Mouse (Mus musculus): ENCODE measurements around the gene Kcnj16. TPM values are rescaled to one million over a fixed set of nuclear protein-coding genes. Genes with fewer than 3 reads are reported as not detected.

Gene Kcnj16
- polyA plus RNA-seq (2014; fragmentation: Nextera tagmentation; extraction: Ambion mirVana), result 0.53 and 0.87 TPM in 2 replicates

DNA sequence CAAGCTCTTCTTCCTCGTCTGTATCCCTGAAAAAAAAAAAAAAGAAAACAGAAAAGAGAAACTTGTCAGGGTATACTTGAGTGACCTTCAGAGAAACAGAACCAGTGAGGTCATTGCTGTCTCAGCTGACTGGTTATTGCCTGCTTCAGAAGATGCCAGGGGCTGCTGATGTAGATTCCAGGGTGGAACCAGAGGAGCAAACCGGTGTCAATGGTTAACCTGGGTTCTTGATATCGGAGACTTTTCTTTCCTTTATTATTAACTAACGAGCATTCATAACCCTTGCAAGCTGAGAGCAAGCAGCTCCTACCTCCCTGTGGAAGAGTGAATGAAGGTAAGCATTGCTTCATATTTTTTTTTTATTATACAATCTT lies at the start of gene Kcnj16:
Gene Kcnj16, plus strand, starts transcription at position 272 of the 374 bp plus-strand sequence.
- Histone ChIP-seq H3K27ac (replicated peaks; ENCODE audit: low read depth, low read length) (no peak within 1 kb of the TSS), H3K4me3 (replicated peaks; ENCODE audit: low read depth, low read length) (no peak within 1 kb of the TSS), H3K9ac (replicated peaks; ENCODE audit: low read length) (no peak within 1 kb of the TSS), H3K36me3 (ENCODE audit: control insufficient read depth, insufficient read depth, low read length) (no peaks in the 10 kb centered on the region), H3K9me3 (ENCODE audit: control insufficient read depth, low read length) (no peaks in the 10 kb centered on the region), H3K4me1 (ENCODE audit: control insufficient read depth, insufficient read depth, low read length) (no peaks in the 10 kb centered on the region), H3K4me2 (ENCODE audit: low read length) (no peak within 1 kb of the TSS), H3K27me3 (ENCODE audit: control insufficient read depth, insufficient read depth, low read length) (no peaks in the 10 kb centered on the region)
- ATAC-seq (ENCODE audit: low FRiP score, low TSS enrichment) (no peak), DNase-seq (no peak)
- WGBS, result 80% methylated on average over 4 of the region's 4 CpGs

DNA sequence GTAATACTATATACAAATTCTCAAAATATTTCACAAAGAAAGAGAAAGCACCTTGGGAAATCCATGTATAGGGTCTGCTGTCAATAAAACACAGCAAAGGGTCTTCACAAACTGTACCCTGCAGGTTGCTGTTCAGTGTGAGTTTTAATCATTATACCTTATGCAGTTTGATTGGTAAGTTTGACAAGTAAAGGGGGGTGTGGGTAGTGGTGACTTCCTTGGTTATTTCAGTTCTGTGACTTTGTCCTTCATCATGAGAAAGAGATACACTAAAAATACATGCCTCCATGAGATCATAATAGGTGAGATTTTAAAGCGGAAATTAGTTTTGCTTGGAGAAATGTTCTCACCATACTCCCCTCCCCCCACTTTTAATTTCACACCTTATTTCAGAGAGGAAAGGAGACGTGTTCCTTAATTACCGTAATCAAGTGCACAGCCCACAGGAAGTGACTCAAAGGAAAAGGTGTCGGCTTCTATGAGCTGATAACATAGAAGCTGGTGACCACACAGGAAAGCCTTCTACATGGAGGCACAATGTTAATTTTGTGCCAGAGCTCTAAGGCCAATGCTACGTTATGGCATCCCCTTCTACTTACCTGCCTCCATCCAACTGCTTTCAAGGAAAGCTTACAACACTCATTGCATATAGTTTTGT lies 48.9 kb upstream of the Kcnj16 start:
- DNase-seq (no peak), ATAC-seq (ENCODE audit: low FRiP score, low TSS enrichment) (no peak)
- Histone ChIP-seq H3K9me3 (ENCODE audit: control insufficient read depth, low read length) (no peaks in the 10 kb centered on the region), H3K4me1 (ENCODE audit: control insufficient read depth, insufficient read depth, low read length) (no peaks in the 10 kb centered on the region), H3K4me2 (ENCODE audit: low read length) (no peak overlapping the region), H3K36me3 (ENCODE audit: control insufficient read depth, insufficient read depth, low read length) (no peaks in the 10 kb centered on the region), H3K9ac (replicated peaks; ENCODE audit: low read length) (no peak overlapping the region), H3K4me3 (replicated peaks; ENCODE audit: low read depth, low read length) (no peak overlapping the region), H3K27ac (replicated peaks; ENCODE audit: low read depth, low read length) (no peak overlapping the region), H3K27me3 (ENCODE audit: control insufficient read depth, insufficient read depth, low read length) (no peaks in the 10 kb centered on the region)
- WGBS, result 91% methylated on average over 5 of the region's 5 CpGs

DNA sequence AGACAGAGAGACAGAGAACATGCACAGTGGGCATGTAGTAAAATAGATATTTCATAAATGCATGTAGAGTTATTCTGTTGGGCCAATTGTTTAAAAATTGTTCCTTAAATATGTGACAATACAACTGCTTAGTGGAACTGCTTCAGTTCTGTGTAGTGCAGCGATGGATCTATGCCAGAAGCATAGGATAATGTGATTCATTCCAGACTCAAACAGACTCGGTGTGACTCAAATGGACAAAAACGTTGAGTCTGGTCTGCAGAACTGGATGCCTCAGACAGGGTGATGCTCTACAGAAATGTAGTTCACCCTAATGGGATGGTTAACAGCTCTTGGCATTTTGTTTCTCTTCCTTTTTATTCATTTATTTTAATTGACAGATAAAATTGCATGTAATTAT lies 32.1 kb upstream of the Kcnj16 start:
- no peak overlapping the region for H3K4me2 ChIP-seq (ENCODE audit: low read length)
- no peak overlapping the region for H3K27ac ChIP-seq (replicated peaks; ENCODE audit: low read depth, low read length)
- no peaks in the 10 kb centered on the region for H3K4me1 ChIP-seq (ENCODE audit: control insufficient read depth, insufficient read depth, low read length)
- no peaks in the 10 kb centered on the region for H3K36me3 ChIP-seq (ENCODE audit: control insufficient read depth, insufficient read depth, low read length)
- H3K27me3 ChIP-seq (ENCODE audit: control insufficient read depth, insufficient read depth, low read length), result no peaks in the 10 kb centered on the region
- WGBS, result 86% methylated on average over 3 of the region's 3 CpGs
- H3K9me3 ChIP-seq (ENCODE audit: control insufficient read depth, low read length), result no peaks in the 10 kb centered on the region
- no peak overlapping the region for H3K9ac ChIP-seq (replicated peaks; ENCODE audit: low read length)
- DNase-seq, result no peak
- no peak for ATAC-seq (ENCODE audit: low FRiP score, low TSS enrichment)
- no peak overlapping the region for H3K4me3 ChIP-seq (replicated peaks; ENCODE audit: low read depth, low read length)

DNA sequence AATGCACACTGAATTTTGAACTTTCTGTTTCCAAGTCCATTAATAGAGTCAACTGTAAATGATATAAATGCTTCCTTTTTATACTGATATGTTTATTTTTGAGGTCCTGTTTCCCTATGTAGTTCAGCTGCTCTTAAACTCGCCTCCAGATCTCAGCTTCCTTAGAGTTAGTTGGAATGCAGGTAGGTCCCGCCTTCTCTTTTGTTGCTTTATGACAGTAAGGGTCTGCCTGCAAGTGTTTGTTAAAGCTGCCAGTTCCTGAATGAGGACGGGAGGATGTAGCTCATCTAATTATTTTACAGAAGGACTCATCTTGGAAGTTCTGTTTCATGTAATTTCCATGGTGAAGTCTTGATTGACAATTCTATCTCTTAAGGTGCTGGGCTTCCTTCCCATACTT lies 25.6 kb upstream of the Kcnj16 start:
- Histone ChIP-seq H3K9me3 (ENCODE audit: control insufficient read depth, low read length) (no peaks in the 10 kb centered on the region), H3K27me3 (ENCODE audit: control insufficient read depth, insufficient read depth, low read length) (no peaks in the 10 kb centered on the region), H3K9ac (replicated peaks; ENCODE audit: low read length) (no peak overlapping the region), H3K4me3 (replicated peaks; ENCODE audit: low read depth, low read length) (no peak overlapping the region), H3K27ac (replicated peaks; ENCODE audit: low read depth, low read length) (no peak overlapping the region), H3K4me2 (ENCODE audit: low read length) (no peak overlapping the region), H3K36me3 (ENCODE audit: control insufficient read depth, insufficient read depth, low read length) (no peaks in the 10 kb centered on the region), H3K4me1 (ENCODE audit: control insufficient read depth, insufficient read depth, low read length) (no peaks in the 10 kb centered on the region)
- no peak for ATAC-seq (ENCODE audit: low FRiP score, low TSS enrichment)
- no peak for DNase-seq
- 31% methylated on average over 3 of the region's 3 CpGs for WGBS

DNA sequence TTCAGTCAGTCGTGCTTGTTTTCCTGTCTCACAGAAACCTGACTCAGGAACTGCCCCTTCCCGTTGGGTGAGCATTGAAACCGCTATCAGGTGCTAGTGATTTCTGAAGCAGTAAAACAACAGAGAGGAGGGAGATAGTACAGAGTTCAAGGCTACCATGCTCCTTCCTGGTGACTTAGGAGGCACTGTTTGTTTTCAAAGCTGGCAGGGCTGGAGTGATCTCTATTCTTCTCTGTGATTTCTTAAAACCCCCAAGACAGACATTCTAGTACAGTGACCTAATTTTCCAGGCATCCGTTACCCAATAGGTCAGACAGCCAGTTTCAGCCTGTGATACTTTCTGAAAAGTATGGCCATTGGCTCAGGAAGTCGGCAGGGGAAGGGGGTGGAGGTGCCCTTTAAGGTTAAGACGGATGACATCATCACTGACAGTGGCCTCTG lies 25.1 kb upstream of the Kcnj16 start:
- no peaks in the 10 kb centered on the region for H3K9me3 ChIP-seq (ENCODE audit: control insufficient read depth, low read length)
- WGBS, result 59% methylated on average over 6 of the region's 6 CpGs
- no peaks in the 10 kb centered on the region for H3K36me3 ChIP-seq (ENCODE audit: control insufficient read depth, insufficient read depth, low read length)
- no peaks in the 10 kb centered on the region for H3K4me1 ChIP-seq (ENCODE audit: control insufficient read depth, insufficient read depth, low read length)
- H3K27ac ChIP-seq (replicated peaks; ENCODE audit: low read depth, low read length), result no peak overlapping the region
- H3K4me2 ChIP-seq (ENCODE audit: low read length), result no peak overlapping the region
- no peaks in the 10 kb centered on the region for H3K27me3 ChIP-seq (ENCODE audit: control insufficient read depth, insufficient read depth, low read length)
- H3K9ac ChIP-seq (replicated peaks; ENCODE audit: low read length), result no peak overlapping the region
- DNase-seq (no peak), ATAC-seq (ENCODE audit: low FRiP score, low TSS enrichment) (no peak)
- no peak overlapping the region for H3K4me3 ChIP-seq (replicated peaks; ENCODE audit: low read depth, low read length)

DNA sequence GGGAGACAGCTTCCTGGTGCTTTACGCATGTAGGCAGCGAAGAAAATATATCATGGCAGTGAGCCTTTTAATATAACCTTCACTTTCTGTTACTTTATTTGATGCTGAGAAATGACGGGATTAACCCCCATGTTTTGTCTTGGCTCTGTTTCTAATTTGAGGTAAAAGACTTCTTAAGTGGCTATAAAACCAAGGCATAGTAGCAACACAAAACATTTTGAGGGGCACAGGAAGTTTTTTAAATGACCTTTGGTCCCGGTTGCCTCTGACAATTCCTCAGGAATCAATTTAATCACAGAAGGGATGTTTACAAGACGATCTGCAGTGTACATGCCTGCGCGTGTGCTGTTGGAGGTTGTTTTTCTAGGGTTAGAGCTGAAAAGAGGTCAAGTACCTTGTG lies 11.2 kb upstream of the Kcnj16 start:
- ATAC-seq (ENCODE audit: low FRiP score, low TSS enrichment) (no peak), DNase-seq (no peak)
- no peaks in the 10 kb centered on the region for H3K36me3 ChIP-seq (ENCODE audit: control insufficient read depth, insufficient read depth, low read length)
- no peak overlapping the region for H3K4me2 ChIP-seq (ENCODE audit: low read length)
- no peak overlapping the region for H3K4me3 ChIP-seq (replicated peaks; ENCODE audit: low read depth, low read length)
- 47% methylated on average over 7 of the region's 7 CpGs for WGBS
- no peaks in the 10 kb centered on the region for H3K9me3 ChIP-seq (ENCODE audit: control insufficient read depth, low read length)
- no peaks in the 10 kb centered on the region for H3K27me3 ChIP-seq (ENCODE audit: control insufficient read depth, insufficient read depth, low read length)
- no peak overlapping the region for H3K27ac ChIP-seq (replicated peaks; ENCODE audit: low read depth, low read length)
- H3K4me1 ChIP-seq (ENCODE audit: control insufficient read depth, insufficient read depth, low read length), result no peaks in the 10 kb centered on the region
- H3K9ac ChIP-seq (replicated peaks; ENCODE audit: low read length), result no peak overlapping the region

DNA sequence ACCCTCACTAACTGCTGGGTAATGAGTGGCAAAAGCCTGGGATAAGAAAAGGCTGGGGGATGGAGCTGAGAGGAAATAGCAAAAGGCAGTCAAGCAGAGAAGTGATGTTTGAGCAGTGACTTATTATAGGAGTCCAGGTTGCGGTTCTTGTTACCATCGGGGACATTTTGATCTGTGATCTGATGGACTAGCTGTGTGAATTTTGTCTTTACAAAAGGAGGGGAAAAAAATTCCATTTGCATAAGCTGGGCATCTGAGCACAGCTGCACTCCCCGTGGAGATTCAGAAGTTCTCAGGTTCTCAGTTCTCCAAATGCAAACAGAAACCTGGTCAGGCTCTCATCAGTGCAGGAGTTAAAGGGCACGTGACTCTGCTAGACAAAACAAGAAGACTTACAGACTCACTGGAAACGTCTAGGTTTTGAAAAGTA lies 6.2 kb upstream of the Kcnj16 start:
- H3K36me3 ChIP-seq (ENCODE audit: control insufficient read depth, insufficient read depth, low read length), result no peaks in the 10 kb centered on the region
- DNase-seq, result peak; percentile 11
- no peaks in the 10 kb centered on the region for H3K4me1 ChIP-seq (ENCODE audit: control insufficient read depth, insufficient read depth, low read length)
- H3K27me3 ChIP-seq (ENCODE audit: control insufficient read depth, insufficient read depth, low read length), result no peaks in the 10 kb centered on the region
- H3K4me2 ChIP-seq (ENCODE audit: low read length), result no peak overlapping the region
- H3K4me3 ChIP-seq (replicated peaks; ENCODE audit: low read depth, low read length), result no peak overlapping the region
- H3K9ac ChIP-seq (replicated peaks; ENCODE audit: low read length), result no peak overlapping the region
- no peak for ATAC-seq (ENCODE audit: low FRiP score, low TSS enrichment)
- no peaks in the 10 kb centered on the region for H3K9me3 ChIP-seq (ENCODE audit: control insufficient read depth, low read length)
- no peak overlapping the region for H3K27ac ChIP-seq (replicated peaks; ENCODE audit: low read depth, low read length)
- WGBS, result 8% methylated on average over 5 of the region's 5 CpGs

DNA sequence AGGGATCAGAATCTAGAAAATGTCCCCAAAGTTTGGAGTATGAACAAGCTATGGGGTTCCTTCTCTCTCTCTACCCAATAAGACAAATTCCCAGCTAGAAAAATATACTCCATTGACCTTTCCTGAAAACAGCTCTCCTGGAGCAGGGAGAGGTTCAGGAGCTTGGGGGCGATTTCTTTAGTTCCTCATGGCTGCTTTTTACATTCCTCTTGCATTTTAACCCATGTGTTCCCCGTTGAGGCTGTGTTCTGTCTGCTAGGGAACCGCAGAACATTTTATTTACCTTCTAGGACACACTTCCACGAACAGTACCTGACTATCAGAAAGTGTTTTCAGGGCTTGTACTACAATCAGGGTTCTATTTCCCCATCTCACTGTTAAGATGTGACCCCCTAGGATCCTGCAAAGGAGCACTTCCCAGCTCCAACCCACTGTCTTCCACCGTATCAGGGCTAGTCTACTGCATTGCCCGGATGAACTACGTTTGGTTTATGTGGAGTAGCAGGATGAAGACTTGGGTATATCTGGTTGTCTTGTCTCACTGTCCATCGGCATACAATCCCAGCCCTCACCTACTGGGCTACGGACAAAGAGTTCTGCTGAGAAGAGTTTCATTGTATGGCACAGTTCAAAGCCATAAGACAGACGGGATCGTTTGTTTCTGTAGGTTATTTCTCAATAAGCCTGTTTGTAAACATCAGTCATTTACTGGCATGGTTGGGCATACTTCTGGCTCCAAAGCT lies 643 bp upstream of the Kcnj16 start:
- Histone ChIP-seq H3K36me3 (ENCODE audit: control insufficient read depth, insufficient read depth, low read length) (no peaks in the 10 kb centered on the region), H3K9me3 (ENCODE audit: control insufficient read depth, low read length) (no peaks in the 10 kb centered on the region), H3K27me3 (ENCODE audit: control insufficient read depth, insufficient read depth, low read length) (no peaks in the 10 kb centered on the region), H3K4me3 (replicated peaks; ENCODE audit: low read depth, low read length) (no peak overlapping the region), H3K4me1 (ENCODE audit: control insufficient read depth, insufficient read depth, low read length) (no peaks in the 10 kb centered on the region), H3K9ac (replicated peaks; ENCODE audit: low read length) (no peak overlapping the region), H3K4me2 (ENCODE audit: low read length) (no peak overlapping the region), H3K27ac (replicated peaks; ENCODE audit: low read depth, low read length) (no peak overlapping the region)
- WGBS, result 86% methylated on average over 11 of the region's 11 CpGs
- ATAC-seq (ENCODE audit: low FRiP score, low TSS enrichment) (no peak), DNase-seq (no peak)

DNA sequence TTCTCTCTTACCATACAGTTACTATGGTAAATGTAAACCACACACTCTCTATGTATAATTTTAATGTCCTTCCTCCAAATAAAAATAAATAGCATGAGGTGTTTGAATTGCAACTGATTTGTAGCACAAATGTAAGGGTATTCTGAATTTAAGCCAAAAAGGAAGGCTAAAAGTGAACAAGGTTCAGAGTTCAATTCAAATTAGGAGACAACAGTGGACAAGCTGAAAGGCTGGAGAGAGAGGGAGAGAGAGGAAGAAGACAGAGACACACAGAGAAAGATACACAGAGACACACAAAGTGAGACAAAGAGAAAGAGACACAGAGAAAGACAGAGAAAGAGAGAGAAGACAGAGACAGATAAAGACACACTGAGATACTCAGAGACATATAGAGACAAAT lies 1.1 kb downstream of the Kcnj16 start:
- no peaks in the 10 kb centered on the region for H3K9me3 ChIP-seq (ENCODE audit: control insufficient read depth, low read length)
- H3K4me3 ChIP-seq (replicated peaks; ENCODE audit: low read depth, low read length), result no peak overlapping the region
- no peak for ATAC-seq (ENCODE audit: low FRiP score, low TSS enrichment)
- no peaks in the 10 kb centered on the region for H3K27me3 ChIP-seq (ENCODE audit: control insufficient read depth, insufficient read depth, low read length)
- H3K4me1 ChIP-seq (ENCODE audit: control insufficient read depth, insufficient read depth, low read length), result no peaks in the 10 kb centered on the region
- H3K9ac ChIP-seq (replicated peaks; ENCODE audit: low read length), result no peak overlapping the region
- DNase-seq, result no peak
- H3K27ac ChIP-seq (replicated peaks; ENCODE audit: low read depth, low read length), result no peak overlapping the region
- no peaks in the 10 kb centered on the region for H3K36me3 ChIP-seq (ENCODE audit: control insufficient read depth, insufficient read depth, low read length)
- H3K4me2 ChIP-seq (ENCODE audit: low read length), result no peak overlapping the region
